In the genomic region with DNA sequence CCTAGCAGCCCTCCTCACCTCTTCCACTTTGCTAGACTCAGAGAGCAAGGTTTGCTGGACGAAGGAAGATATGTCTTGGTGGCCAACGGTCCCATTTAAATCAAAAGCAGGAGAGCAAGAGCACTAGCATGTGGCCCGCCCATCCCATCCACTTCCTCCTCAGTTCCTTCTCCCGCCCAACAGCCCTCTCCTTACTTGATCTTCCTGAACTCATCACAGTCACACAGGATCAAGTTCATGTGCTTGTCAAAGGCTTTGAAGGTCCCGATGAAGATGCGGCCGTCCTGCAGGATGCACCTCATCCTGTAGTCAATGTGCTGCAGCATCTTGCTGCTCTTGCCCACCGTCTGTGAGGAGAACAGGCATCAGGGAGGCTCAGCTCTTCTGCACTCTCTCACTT, we compare ENCODE assay signal across 9 mouse cellular contexts. TPM values are rescaled to one million over a fixed set of nuclear protein-coding genes. Genes with fewer than 3 reads are reported as not detected.
DNase-seq lines count a peak whose midpoint lies in the region; ATAC-seq lines count a peak whose summit lies in the region.
"Had no signal": no experiment of that assay in that cellular context is flagged by ENCODE, and none has a peak within 500 bp of the region (broad histone marks: within the 10 kb centered on the region; RNA-seq: fewer than 3 reads in every experiment).

No protein-coding gene starts in this region.

- H3K36me3 ChIP-seq in erythroblast, embryonic 14.5 days (ENCODE audit: control insufficient read depth) = peaks cover 59% of the 10 kb centered on the region
- H3K36me3 ChIP-seq in hindbrain, embryonic 11.5 days (ENCODE audit: control insufficient read depth, insufficient read depth, low read length) = peaks cover 13% of the 10 kb centered on the region

- H3K9me3 ChIP-seq in erythroblast, embryonic 14.5 days (ENCODE audit: control insufficient read depth, low read length) = no peaks in the 10 kb centered on the region
- no peaks in the 10 kb centered on the region for H3K9me3 ChIP-seq in hindbrain, embryonic 11.5 days (ENCODE audit: control insufficient read depth, low read length)

- H3K4me3 ChIP-seq in erythroblast, embryonic 14.5 days (replicated peaks) = peak overlapping the region; percentile 99
- no peak overlapping the region for H3K4me3 ChIP-seq in hindbrain, embryonic 11.5 days (ENCODE audit: low read depth, low read length)

- WGBS in hindbrain, embryonic 11.5 days = 88% methylated on average over 8 of the region's 8 CpGs

- no peaks in the 10 kb centered on the region for H3K27me3 ChIP-seq in erythroblast, embryonic 14.5 days (ENCODE audit: control insufficient read depth)
- H3K27me3 ChIP-seq in hindbrain, embryonic 11.5 days (ENCODE audit: control insufficient read depth, insufficient read depth, low read length) = no peaks in the 10 kb centered on the region

- H3K27ac ChIP-seq in hindbrain, embryonic 11.5 days (ENCODE audit: low read depth, low read length) = no peak overlapping the region

- 0 out of 2 replicates have a peak overlapping the region, but pooled peaks have one; percentile 7 for H3K4me2 ChIP-seq in hindbrain, embryonic 11.5 days (replicated peaks; ENCODE audit: low read depth, low read length)

- peaks cover 32% of the 10 kb centered on the region for H3K4me1 ChIP-seq in erythroblast, embryonic 14.5 days (ENCODE audit: control insufficient read depth)
- H3K4me1 ChIP-seq in hindbrain, embryonic 11.5 days (replicated peaks; ENCODE audit: control insufficient read depth, insufficient read depth, low read length) = no peaks in the 10 kb centered on the region; the same call in 1 of the 2 replicates

- no peak overlapping the region for H3K9ac ChIP-seq in hindbrain, embryonic 11.5 days (ENCODE audit: low read depth, low read length)

- DNase-seq in ZHBTc4 (ENCODE audit: low read depth, low spot score) = peak; percentile 62
- DNase-seq in hindbrain, embryonic 11.5 days (ENCODE audit: low spot score) = no peak
- DNase-seq in lung, postnatal 36 days = peak; percentile 2
- no peak for DNase-seq in testis, postnatal 14 days (ENCODE audit: low spot score)
- DNase-seq in frontal cortex, postnatal 14 days (ENCODE audit: low spot score in 2 of 2) = no peak
- no peak for DNase-seq in right cerebral cortex, postnatal 36 days (ENCODE audit: low spot score in 2 of 2)

- ATAC-seq in erythroblast, adult 5-6 weeks (replicated peaks; ENCODE audit: low FRiP score, poor library complexity, severe bottlenecking) = no peak
- no peak for ATAC-seq in hindbrain, embryonic 11.5 days (ENCODE audit: low FRiP score)

RNA-seq across cellular contexts. Expression of a gene that starts 2.4 kb away (rescaled TPM):
- polyA plus RNA-seq in erythroblast, embryonic 14.5 days (2012) = 43.6 and 46.0 TPM in 2 replicates
- total RNA-seq in erythroblast, adult 5-6 weeks (2015; ENCODE audit: low replicate concordance) = 52.0 and 67.6 TPM in 2 replicates
- total RNA-seq in erythroblast, adult 5-6 weeks (2017; ENCODE audit: low replicate concordance) = 39.7 and 46.3 TPM in 2 replicates
- 698 and 723 TPM in 2 replicates for polyA plus RNA-seq in hindbrain, embryonic 11.5 days (2014; fragmentation: Nextera tagmentation; extraction: Ambion mirVana)

RNA-seq across cellular contexts. Expression of a gene that starts 18.2 kb away (rescaled TPM):
- polyA plus RNA-seq in erythroblast, embryonic 14.5 days (2012) = not detected in 2 replicates
- not detected in 2 replicates for total RNA-seq in erythroblast, adult 5-6 weeks (2015; ENCODE audit: low replicate concordance)
- not detected in 2 replicates for total RNA-seq in erythroblast, adult 5-6 weeks (2017; ENCODE audit: low replicate concordance)
- polyA plus RNA-seq in hindbrain, embryonic 11.5 days (2014; fragmentation: Nextera tagmentation; extraction: Ambion mirVana) = not detected in 2 replicates
- polyA plus RNA-seq: spleen, adult 2 months had no signal

Comparison
In these comparisons a context has a peak if more than half of its experiments do, and no peak if none do; other contexts are left out.
1. DNase-seq: peak in ZHBTc4 (single experiment) and lung, postnatal 36 days (single experiment); none in hindbrain, embryonic 11.5 days (single experiment), testis, postnatal 14 days (single experiment), frontal cortex, postnatal 14 days (0 of 2) and right cerebral cortex, postnatal 36 days (0 of 2).
2. RNA of a gene that starts 2.4 kb away (polyA plus RNA-seq): 698 to 723 TPM in hindbrain, embryonic 11.5 days; 43.6 to 46.0 TPM in erythroblast, embryonic 14.5 days; every median in the first group is over 10 times any median in the second.